Mouse (Mus musculus) spleen, adult 2 months (tissue): ENCODE data around the gene Vmn1r69. TPM values are rescaled to one million over a fixed set of nuclear protein-coding genes. Genes with fewer than 3 reads are reported as not detected.

Experiments used
- DNase-seq, 2 experiments: peaks; one replicate each; pipeline versions ENCODE4 v3.0.0 to v3.0.0-alpha.2; 2012 to 2021; ENCODE audit warnings: low spot score in 2 of 2, low read depth in 1 of 2
- H3K27ac ChIP-seq: fragments of 200-500 bp; 2 replicates; pipeline ENCODE4 v1.5.1; 2012; ENCODE audit warnings: low read length, inconsistent platforms; ENCODE audit not compliant: insufficient read depth
- H3K27me3 ChIP-seq: fragments of 200-500 bp; 2 replicates; pipeline ENCODE4 v1.6.1; 2012; ENCODE audit warnings: mild to moderate bottlenecking, moderate library complexity, low read length, inconsistent platforms; ENCODE audit not compliant: control insufficient read depth, insufficient read depth
- H3K36me3 ChIP-seq: fragments of 200-500 bp; 2 replicates; pipeline ENCODE4 v1.6.1; 2012; ENCODE audit warnings: mild to moderate bottlenecking, low read length, inconsistent platforms; ENCODE audit not compliant: control insufficient read depth, insufficient read depth
- H3K4me1 ChIP-seq: fragments of 200-500 bp; 2 replicates; pipeline ENCODE4 v1.6.1; 2011; ENCODE audit warnings: inconsistent platforms; ENCODE audit not compliant: control insufficient read depth, insufficient read depth, insufficient read length
- H3K4me3 ChIP-seq: fragments of 200-500 bp; 2 replicates; pipeline ENCODE4 v1.5.1; 2011; ENCODE audit warnings: mild to moderate bottlenecking, inconsistent platforms; ENCODE audit not compliant: insufficient read depth, insufficient read length; ENCODE audit errors: extremely low read depth
- CTCF ChIP-seq: fragments of 200-500 bp; IDR thresholded peaks from 2 replicates; pipeline ENCODE4 v1.5.1; 2011; ENCODE audit warnings: mild to moderate bottlenecking, inconsistent platforms; ENCODE audit not compliant: insufficient read depth, insufficient read length, insufficient replicate concordance; ENCODE audit errors: extremely low read depth
- POLR2A ChIP-seq: fragments of 200-500 bp; IDR thresholded peaks from 2 replicates; pipeline ENCODE4 v1.6.1; 2011; ENCODE audit warnings: low read depth, low read length, inconsistent platforms
- WGBS: fragments of 180-500 bp; shearing (Covaris S2); methylation state at CpG from one replicate; pipeline ENCODE4 v1.1.7; 2018; 5-methylcytosine and 5-hydroxymethylcytosine counted together
- polyA plus RNA-seq: library from polyadenylated mRNA; depleted of rRNA; stranded (reverse); fragments of >200 nt; gene quantifications from 2 replicates; pipeline ENCODE4 v1.2.3, GENCODE M21; 2012; rRNA removed

The Vmn1r69 gene
- polyA plus RNA-seq = not detected in 2 replicates

DNA sequence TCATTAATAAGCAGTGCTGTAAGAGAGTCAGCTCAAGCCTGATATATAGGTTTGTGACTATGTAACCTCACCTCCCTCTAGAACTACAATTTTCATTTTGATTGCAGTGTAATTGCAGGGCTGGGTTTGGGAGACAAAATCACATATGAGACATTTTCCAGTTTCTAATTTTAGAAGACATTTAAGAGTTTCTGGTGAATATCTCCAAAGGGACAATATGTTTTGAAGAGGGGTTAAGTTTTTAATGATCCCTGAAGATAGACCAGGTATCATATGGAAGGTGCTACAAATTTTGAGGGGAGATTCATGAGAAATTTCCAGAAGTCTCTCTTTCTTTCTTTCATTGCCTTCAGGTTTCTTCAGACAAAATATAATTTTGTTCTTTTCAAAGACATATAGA, at the start of gene Vmn1r69:
Vmn1r69 (minus strand) TSS at position 101 of the 400 bp plus-strand sequence.
- DNase-seq = no peak
- Histone ChIP-seq H3K36me3 (no peaks in the 10 kb centered on the region), H3K27ac (no peak within 1 kb of the TSS), H3K4me1 (no peaks in the 10 kb centered on the region), H3K27me3 (no peaks in the 10 kb centered on the region), H3K4me3 (no peak within 1 kb of the TSS)
- no peak for TF ChIP-seq CTCF
- TF ChIP-seq POLR2A = no peak

GRCm38 (mm10) chr7:10631232-10631631, 17.8 kb upstream of the Vmn1r69 start, which contains the start of gene Vmn1r70:
Gene Vmn1r70, plus strand, starts transcription at chr7:10631532.
- TF ChIP-seq CTCF (no peak), POLR2A (no peak)
- no peak for DNase-seq
- 64% methylated on average over 1 of the region's 1 CpGs for WGBS
- Histone ChIP-seq H3K27me3 (no peaks in the 10 kb centered on the region), H3K4me1 (no peaks in the 10 kb centered on the region), H3K27ac (no peak within 1 kb of the TSS), H3K36me3 (no peaks in the 10 kb centered on the region), H3K4me3 (no peak within 1 kb of the TSS)

GRCm38 (mm10) chr7:10558385-10558784, 55.1 kb downstream of the Vmn1r69 start, which contains the start of gene Vmn1r68:
Gene Vmn1r68, minus strand, starts transcription at chr7:10558485.
- WGBS = 64% methylated on average over 2 of the region's 2 CpGs
- H3K27me3 ChIP-seq = no peaks in the 10 kb centered on the region
- TF ChIP-seq CTCF (no peak), POLR2A (no peak)

More at GRCm38 (mm10) chr7:10558385-10558784, 55.1 kb downstream of the Vmn1r69 start, which contains the start of gene Vmn1r68:
- Histone ChIP-seq H3K36me3 (no peaks in the 10 kb centered on the region), H3K4me1 (no peaks in the 10 kb centered on the region), H3K27ac (no peak within 1 kb of the TSS), H3K4me3 (no peak within 1 kb of the TSS)
- DNase-seq = no peak

Other genes starting within 250 kb of the Vmn1r69 start
- gene Vmn1r67, start 170.3 kb downstream of the Vmn1r69 start, polyA plus RNA-seq = not detected in 2 replicates
- gene Zik1, start 118.3 kb downstream of the Vmn1r69 start, polyA plus RNA-seq = 0.14 TPM in 2 replicates
- gene Vmn1r68, start 55.2 kb downstream of the Vmn1r69 start, polyA plus RNA-seq = not detected in 2 replicates
- gene Vmn1r70, start 17.9 kb upstream of the Vmn1r69 start, polyA plus RNA-seq = not detected in 2 replicates
- not detected in 2 replicates for gene Nlrp4b, start 74.1 kb upstream of the Vmn1r69 start, polyA plus RNA-seq
- gene Vmn1r71, start 140.7 kb upstream of the Vmn1r69 start, polyA plus RNA-seq = not detected in 2 replicates